Mouse (Mus musculus) thymus, postnatal 0 days (tissue): ENCODE results near the gene Accs. TPM values are rescaled to one million over a fixed set of nuclear protein-coding genes. Genes with fewer than 3 reads are reported as not detected.
A peak's percentile ranks its signal among the peaks of the same experiment; 100 is the strongest.

Source experiments
- DNase-seq: peaks from one replicate; pipeline ENCODE4 v3.0.0-alpha.2; 2015; ENCODE audit warnings: low spot score
- polyA plus RNA-seq: library from polyadenylated mRNA; unstranded; fragments of >200 nt; fragmentation: Nextera tagmentation; extraction: Ambion mirVana; gene quantifications from 2 replicates; pipeline ENCODE4 v1.2.1, GENCODE M21; 2015

Gene Accs
- 5.7 and 7.7 TPM in 2 replicates for polyA plus RNA-seq

GRCm38 (mm10) chr2:93849505-93850089 lies at the start of gene Accs:
Accs (minus strand) TSS chr2:93849943.
- peak; percentile 64 for DNase-seq

DNA sequence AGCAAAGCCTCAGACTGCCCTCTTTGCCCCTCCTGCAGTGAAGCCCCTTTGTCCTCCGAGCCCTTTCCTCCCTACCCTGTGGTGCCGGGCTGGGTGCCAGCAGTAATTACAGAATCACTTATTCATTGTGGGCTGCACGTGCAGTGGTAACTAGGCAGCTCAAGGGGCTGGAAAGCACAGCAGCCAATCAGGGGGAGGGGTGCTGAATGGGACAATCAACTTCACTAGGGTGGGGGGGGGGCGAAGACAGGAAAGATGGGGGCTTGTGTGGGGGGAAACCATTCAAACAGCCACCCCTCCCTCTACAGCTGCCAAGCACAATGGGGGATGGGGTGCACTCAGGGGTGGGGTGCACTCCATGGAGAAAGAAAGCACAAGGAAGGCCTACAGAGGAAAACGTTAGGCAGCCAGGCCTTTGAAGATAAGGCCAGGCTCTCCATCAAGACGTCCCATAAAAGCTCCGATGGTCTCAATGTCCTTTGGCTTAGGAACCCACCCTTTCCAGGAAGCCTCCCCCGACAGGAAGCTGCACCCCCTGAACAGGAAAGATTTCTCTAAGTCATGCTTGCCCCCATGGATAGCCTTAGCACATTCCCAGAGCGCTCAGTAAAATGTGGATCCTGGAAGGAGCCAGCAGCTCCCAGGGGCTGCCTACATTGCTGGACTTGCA lies 42.0 kb upstream of the Accs start:
- DNase-seq: no peak

GRCm38 (mm10) chr2:93890143-93890542 lies 40.4 kb upstream of the Accs start:
- DNase-seq: no peak

DNA sequence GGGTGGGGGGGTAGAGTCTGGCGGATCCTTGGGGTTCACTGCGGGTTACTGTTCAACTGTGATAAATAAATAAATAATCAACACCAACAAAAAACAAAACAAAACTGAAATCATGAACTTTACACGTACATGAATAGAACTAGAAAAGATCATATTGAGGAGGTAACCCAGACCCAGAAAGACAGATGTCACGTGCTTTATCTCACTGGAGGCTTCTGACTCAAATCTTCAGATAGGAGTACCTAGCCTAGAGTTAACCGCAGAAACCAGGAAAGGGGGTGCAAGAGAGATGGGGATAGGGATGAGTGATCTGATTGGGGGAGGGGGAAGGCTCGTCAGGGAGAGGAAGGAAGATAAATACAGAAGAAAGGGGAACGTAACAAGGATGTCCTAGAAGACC lies 39.3 kb upstream of the Accs start:
- DNase-seq: no peak

DNA sequence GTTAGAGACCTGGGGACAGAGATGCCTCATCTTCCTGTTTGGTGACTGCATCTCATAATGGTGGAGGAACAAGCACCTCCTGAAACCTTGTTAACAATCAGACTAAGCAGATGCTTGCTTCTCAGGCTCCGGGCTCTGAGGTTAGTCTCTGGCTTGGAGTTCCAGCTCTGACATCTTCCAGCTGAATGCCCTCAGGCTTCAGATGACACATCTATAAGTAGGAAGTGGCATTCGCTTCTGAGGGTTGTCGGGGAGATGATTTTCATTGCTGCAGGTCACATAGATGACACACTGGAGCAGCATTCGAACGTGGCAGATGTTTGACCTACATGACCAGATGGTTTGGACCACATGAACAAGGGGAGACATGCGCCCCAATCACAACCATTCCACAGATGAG lies 38.6 kb upstream of the Accs start:
- no peak for DNase-seq

- no peak for DNase-seq
These were observed 37.5 kb upstream of the Accs start for GRCm38 (mm10) chr2:93887273-93887672.

- DNase-seq: no peak
These were observed 36.5 kb upstream of the Accs start for GRCm38 (mm10) chr2:93886013-93886794.

DNA sequence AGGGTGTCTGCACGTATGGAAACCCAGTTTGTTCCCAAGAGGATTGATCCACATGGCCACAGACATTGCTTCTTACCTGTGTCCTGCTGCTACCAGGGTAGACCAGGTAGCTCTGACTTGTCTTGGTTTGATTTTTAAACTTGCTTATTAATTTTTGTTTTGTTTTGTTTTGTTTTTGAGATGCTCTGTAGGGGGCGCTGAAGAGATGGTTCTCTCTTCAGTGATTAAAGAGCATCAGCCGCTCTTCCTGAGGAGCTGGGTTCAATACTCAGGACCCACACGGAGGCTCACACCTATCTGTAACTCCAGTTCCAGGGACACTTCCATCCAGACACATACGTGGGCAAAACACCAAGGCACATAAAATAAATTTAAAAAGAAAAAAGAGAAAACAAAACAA lies 33.3 kb upstream of the Accs start:
- DNase-seq: no peak

DNA sequence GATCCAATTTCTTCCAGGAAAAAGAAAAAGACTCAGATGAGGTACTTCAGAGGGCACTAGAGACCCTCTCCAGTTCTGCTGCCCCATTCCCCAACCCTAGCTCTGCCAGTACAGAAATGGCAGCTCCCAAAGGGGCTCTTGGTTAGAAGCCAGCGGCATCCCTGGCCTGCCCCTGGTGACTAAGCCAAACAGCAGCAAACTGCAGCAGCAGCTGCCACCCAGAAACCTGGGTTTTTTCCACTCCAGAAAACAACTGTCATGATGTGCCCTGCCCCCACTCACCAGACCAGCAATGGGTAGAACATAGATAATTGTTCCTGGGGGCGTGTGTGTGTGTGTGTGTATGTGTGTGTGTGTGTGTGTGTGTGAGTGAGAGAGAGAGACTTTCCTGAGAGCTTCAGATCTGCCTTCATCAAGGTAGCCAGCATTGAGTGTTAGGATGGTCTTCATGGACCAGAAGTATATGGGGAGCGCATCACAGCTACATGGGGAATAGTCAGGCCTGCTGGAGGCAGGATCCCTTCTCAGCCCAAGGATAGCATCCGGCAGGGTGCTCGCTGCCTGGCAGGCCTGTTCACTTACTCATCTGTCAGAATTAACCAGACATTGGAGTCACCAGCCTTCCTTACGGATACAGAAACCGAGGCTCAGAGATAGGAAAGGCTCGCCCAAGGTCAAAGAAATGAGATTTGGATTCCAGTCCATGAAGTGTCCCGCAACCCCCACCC lies 32.1 kb upstream of the Accs start:
- no peak for DNase-seq

- no peak for DNase-seq
These were observed 31.2 kb upstream of the Accs start for GRCm38 (mm10) chr2:93880981-93881380.

- no peak for DNase-seq
These were observed 30.7 kb upstream of the Accs start for GRCm38 (mm10) chr2:93880450-93880849.

- DNase-seq: no peak
These were observed 27.3 kb upstream of the Accs start for GRCm38 (mm10) chr2:93877005-93877404.

GRCm38 (mm10) chr2:93874606-93875005 lies 24.9 kb upstream of the Accs start:
- no peak for DNase-seq

DNA sequence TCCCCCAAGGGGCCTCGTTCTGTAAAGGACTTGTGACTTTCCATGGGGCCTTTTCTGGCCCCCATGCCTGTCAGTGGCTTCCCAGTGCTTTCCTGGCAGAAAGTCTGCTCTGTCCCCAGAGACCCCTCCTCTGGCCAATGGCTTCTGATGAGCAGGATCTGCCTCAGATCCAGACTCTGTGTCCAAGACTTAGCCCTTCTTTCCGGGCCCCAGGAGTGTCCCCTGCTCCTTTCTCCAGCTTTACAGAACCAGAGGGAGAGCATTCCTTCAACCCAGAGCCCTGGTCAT lies 24.4 kb upstream of the Accs start:
- DNase-seq: no peak

DNA sequence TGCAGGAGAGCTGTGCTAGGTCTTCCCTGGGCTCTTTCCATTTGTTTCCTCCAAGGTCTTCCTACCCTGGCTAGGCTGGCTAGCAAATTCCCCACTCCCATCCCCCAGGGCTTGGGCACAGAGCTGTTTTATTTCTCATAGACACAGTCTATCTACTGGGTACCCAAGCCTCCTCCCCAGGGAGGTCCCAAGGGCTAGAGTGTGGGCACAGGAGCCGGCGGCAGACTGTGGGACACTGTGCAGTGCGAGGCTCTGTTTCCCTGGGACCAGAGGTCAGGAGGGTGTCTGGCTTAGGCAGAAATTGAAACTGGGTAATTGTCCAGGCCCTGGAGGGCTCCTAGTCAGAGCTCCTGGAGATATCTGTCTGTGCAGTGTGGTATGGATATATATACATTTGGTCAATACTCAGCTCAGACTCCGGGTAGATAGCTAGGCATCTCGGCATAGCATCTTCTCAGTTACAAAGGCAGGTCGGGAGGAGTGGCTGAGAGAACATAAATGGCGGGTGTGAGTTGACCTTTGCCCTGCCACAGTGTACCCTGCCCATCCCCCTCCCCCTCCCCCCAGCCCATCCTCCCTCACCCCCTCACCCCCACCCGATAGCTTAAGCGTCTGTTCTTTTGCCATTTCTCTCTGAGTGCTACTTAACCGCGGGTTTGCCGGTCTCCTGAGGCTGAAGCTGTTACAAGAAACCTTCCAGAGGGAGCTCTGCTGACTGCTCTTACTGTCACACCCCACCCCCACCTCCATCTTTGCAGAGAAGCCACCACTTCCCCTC lies 23.9 kb upstream of the Accs start:
- DNase-seq: peak; percentile 3

- no peak for DNase-seq
These were observed 22.5 kb upstream of the Accs start for GRCm38 (mm10) chr2:93872257-93872656.

DNA sequence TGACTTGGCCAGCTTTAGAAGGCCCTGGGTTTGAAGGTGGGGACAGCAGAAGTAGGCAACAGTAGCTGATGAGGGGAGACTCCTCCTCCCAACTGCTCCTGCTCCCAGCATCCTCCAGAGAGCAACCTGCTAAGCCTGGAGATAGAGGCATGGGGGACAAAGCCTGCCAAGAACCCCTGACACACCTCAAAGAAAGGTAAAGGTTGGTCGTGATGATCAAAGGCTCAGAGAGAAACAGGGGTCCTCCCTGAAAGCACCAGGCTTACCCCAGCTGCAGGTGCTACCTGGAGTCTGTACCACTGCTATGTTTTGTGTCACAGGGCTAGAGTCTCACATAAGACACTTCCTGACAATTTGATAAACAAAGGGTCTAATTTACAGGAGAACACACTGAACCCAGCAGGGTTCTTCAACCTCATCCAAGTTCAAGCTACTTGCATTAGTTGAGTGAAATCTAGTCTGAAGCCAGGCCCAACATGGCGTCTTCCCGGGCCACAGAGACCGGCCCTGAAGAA lies 21.7 kb upstream of the Accs start:
- DNase-seq: no peak

- peak; percentile 49 for DNase-seq
These were observed 21.1 kb upstream of the Accs start for GRCm38 (mm10) chr2:93870842-93871241.

DNA sequence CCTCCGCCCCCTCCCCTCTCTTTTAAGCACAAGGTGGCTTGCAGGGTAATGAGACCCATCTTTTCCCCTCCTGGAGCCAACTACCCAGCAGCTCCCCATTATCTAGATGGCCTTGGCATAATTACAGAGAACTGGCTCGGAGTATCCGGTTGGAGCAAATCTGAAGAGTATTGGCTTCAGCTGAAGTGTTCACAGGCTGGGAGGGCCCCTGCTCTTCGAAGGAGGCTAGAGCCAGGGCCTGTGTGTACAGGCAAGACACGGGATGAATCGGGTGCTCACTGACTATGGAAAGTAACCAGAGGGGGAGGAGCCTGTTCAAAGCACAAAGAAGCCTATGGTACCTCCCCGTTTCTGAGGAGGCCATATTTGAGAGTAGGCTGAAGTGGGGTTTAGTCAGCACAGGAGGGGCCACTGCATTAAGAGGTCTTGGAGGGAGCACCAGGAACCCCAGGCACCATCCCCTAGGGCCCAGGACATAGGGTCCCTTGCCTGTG lies 19.4 kb upstream of the Accs start, which contains the start of gene Accsl:
Gene Accsl (minus strand): TSS at position 51 of the 494 bp plus-strand sequence.
- DNase-seq: no peak

DNA sequence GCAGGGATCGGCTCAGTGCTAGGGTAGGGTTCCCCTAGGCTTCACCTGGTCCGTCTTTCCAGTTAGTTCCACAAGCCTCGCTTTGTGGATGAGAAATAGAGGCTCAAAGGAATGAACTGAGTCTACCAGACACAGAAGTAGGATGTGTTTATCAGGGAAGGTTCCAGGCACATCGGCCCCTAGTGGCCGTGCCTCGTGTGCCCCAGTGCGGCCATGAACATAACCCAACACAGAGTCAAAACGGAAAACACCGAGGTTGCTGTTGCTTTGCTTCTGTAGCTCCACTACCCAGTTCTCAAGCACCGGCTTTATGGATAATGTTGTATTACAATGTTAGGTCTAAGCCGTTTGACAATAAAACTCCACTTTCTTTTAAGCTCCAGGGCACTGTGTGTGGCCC lies 18.8 kb upstream of the Accs start:
- no peak for DNase-seq

DNA sequence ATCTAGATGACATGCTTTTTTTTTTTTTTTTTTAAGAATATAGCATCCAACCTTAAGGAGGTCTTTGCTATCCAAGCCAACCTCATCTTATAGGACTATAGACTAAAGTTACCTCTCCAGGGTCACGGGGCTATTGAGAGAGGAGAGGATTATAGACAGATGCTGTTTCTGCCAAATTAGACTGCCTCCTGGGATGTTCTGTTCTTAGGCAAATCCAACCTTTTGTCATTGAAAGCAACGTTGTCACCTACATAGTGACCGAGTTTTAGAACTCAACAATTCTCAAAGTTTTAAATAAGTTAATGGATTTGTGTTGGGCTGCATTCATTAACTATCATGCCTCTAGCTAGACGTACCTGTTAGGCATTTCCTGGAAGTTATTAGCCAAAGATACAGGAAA lies 13.5 kb upstream of the Accs start:
- DNase-seq: no peak
